Mouse (Mus musculus) hindbrain, embryonic 16.5 days (tissue): ENCODE data around the gene Gtf2h4. TPM values are rescaled to one million over a fixed set of nuclear protein-coding genes. Genes with fewer than 3 reads are reported as not detected.

ENCODE experiments used
- ATAC-seq: fragments of 200-750 bp; cut with Nextera tagmentation; 2 replicates; pipeline ENCODE4 v1.8.0; 2017; ENCODE audit warnings: moderate TSS enrichment, moderate library complexity
- H3K27ac ChIP-seq: fragments of 300-500 bp; sonication (generic); 2 replicates; pipeline ENCODE4 v1.5.1; 2014; ENCODE audit warnings: low read depth, mild to moderate bottlenecking, control low read depth, low read length, moderate library complexity
- H3K27me3 ChIP-seq: fragments of 300-500 bp; sonication (generic); replicated peaks from 2 replicates; pipeline ENCODE4 v1.6.1; 2014; ENCODE audit warnings: low read length; ENCODE audit not compliant: control insufficient read depth, insufficient read depth
- H3K36me3 ChIP-seq: fragments of 300-500 bp; sonication (generic); 2 replicates; pipeline ENCODE4 v1.6.1; 2014; ENCODE audit warnings: mild to moderate bottlenecking, low read length, moderate library complexity, mixed read lengths; ENCODE audit not compliant: control insufficient read depth, insufficient read depth
- H3K4me1 ChIP-seq: fragments of 300-500 bp; sonication (generic); 2 replicates; pipeline ENCODE4 v1.6.1; 2014; ENCODE audit warnings: low read depth, low read length; ENCODE audit not compliant: control insufficient read depth, insufficient read depth
- H3K4me2 ChIP-seq: fragments of 300-500 bp; sonication (generic); 2 replicates; pipeline ENCODE4 v1.6.1; 2014; ENCODE audit warnings: mild to moderate bottlenecking, low read length, control low read depth, moderate library complexity
- H3K4me3 ChIP-seq: fragments of 300-500 bp; sonication (generic); 2 replicates; pipeline ENCODE4 v1.5.1; 2014; ENCODE audit warnings: mild to moderate bottlenecking, low read length, control low read depth, moderate library complexity
- H3K9ac ChIP-seq: fragments of 300-500 bp; sonication (generic); 2 replicates; pipeline ENCODE4 v1.6.1; 2014; ENCODE audit warnings: low read depth, mild to moderate bottlenecking, control low read depth, low read length, moderate library complexity
- H3K9me3 ChIP-seq: fragments of 300-500 bp; sonication (generic); 2 replicates; pipeline ENCODE4 v1.6.1; 2014; ENCODE audit warnings: mild to moderate bottlenecking, low read length, moderate library complexity; ENCODE audit not compliant: control insufficient read depth
- WGBS: fragments of 180-500 bp; shearing (Covaris S2); extraction: QIAGEN DNeasy Blood & Tissue Kit; methylation state at CpG from one replicate; pipeline ENCODE4 v1.1.7; 2014; 5-methylcytosine and 5-hydroxymethylcytosine counted together
- polyA plus RNA-seq: library from polyadenylated mRNA; unstranded; fragments of >200 nt; fragmentation: Nextera tagmentation; extraction: Ambion mirVana; gene quantifications from 2 replicates; pipeline ENCODE4 v1.2.1, GENCODE M21; 2015

The Gtf2h4 gene
- 27.8 and 28.1 TPM in 2 replicates for polyA plus RNA-seq

GRCm38 (mm10) chr17:35673416-35674035 lies at the start of gene Gtf2h4:
TSS of gene Gtf2h4 (minus strand) at chr17:35673739.
- no peak within 1 kb of the TSS; the same call in 1 of the 2 replicates for H3K27ac ChIP-seq
- no peaks in the 10 kb centered on the region for H3K27me3 ChIP-seq
- peak within 1 kb of the TSS; percentile 58 for H3K4me3 ChIP-seq
- peak; percentile 98 for ATAC-seq
- peaks cover 8% of the 10 kb centered on the region for H3K4me1 ChIP-seq
- H3K36me3 ChIP-seq, result 0 out of 2 replicates have a peak, but pooled peaks cover 2% of the 10 kb centered on the region
- peak within 1 kb of the TSS; percentile 57 for H3K4me2 ChIP-seq
- H3K9me3 ChIP-seq, result no peaks in the 10 kb centered on the region
- H3K9ac ChIP-seq, result peak within 1 kb of the TSS; percentile 81
- 1% methylated on average over 23 of the region's 23 CpGs for WGBS

- no peak overlapping the region for H3K4me3 ChIP-seq
- no peaks in the 10 kb centered on the region for H3K36me3 ChIP-seq
- H3K27me3 ChIP-seq, result no peaks in the 10 kb centered on the region
- H3K4me2 ChIP-seq, result no peak overlapping the region
- peaks cover 7% of the 10 kb centered on the region; the same call in 1 of the 2 replicates for H3K4me1 ChIP-seq
- H3K9ac ChIP-seq, result no peak overlapping the region
- no peaks in the 10 kb centered on the region for H3K9me3 ChIP-seq
- ATAC-seq, result no peak
- H3K27ac ChIP-seq, result no peak overlapping the region
- 65% methylated on average over 8 of the region's 8 CpGs for WGBS
Measured at GRCm38 (mm10) chr17:35721676-35722075, 48.1 kb upstream of the Gtf2h4 start.

- peak overlapping the region; percentile 31; the same call in 1 of the 2 replicates for H3K4me2 ChIP-seq
- ATAC-seq, result peak; percentile 65
- peak overlapping the region; percentile 35; the same call in 1 of the 2 replicates for H3K9ac ChIP-seq
- H3K27me3 ChIP-seq, result no peaks in the 10 kb centered on the region
- peak overlapping the region; percentile 35; the same call in 1 of the 2 replicates for H3K27ac ChIP-seq
- peaks cover 5% of the 10 kb centered on the region; the same call in 1 of the 2 replicates for H3K4me1 ChIP-seq
- H3K36me3 ChIP-seq, result no peaks in the 10 kb centered on the region
- 9% methylated on average over 11 of the region's 11 CpGs for WGBS
- no peaks in the 10 kb centered on the region for H3K9me3 ChIP-seq
- no peak overlapping the region for H3K4me3 ChIP-seq
Measured at GRCm38 (mm10) chr17:35720340-35720727, 46.8 kb upstream of the Gtf2h4 start.

- 59% methylated on average over 9 of the region's 9 CpGs for WGBS
- no peak for ATAC-seq
Measured at GRCm38 (mm10) chr17:35719616-35720339, 46.2 kb upstream of the Gtf2h4 start.

GRCm38 (mm10) chr17:35717080-35717479 lies 43.5 kb upstream of the Gtf2h4 start:
- no peaks in the 10 kb centered on the region for H3K27me3 ChIP-seq
- no peaks in the 10 kb centered on the region for H3K9me3 ChIP-seq
- peaks cover 5% of the 10 kb centered on the region; the same call in 1 of the 2 replicates for H3K4me1 ChIP-seq
- H3K27ac ChIP-seq, result no peak overlapping the region
- no peak overlapping the region for H3K4me2 ChIP-seq
- ATAC-seq, result no peak
- H3K36me3 ChIP-seq, result no peaks in the 10 kb centered on the region
- H3K9ac ChIP-seq, result no peak overlapping the region
- H3K4me3 ChIP-seq, result no peak overlapping the region
- 83% methylated on average over 6 of the region's 6 CpGs for WGBS

More at GRCm38 (mm10) chr17:35719616-35720339, 46.2 kb upstream of the Gtf2h4 start:
- no peaks in the 10 kb centered on the region for H3K36me3 ChIP-seq
- H3K9me3 ChIP-seq, result no peaks in the 10 kb centered on the region
- H3K4me3 ChIP-seq, result no peak overlapping the region
- no peak overlapping the region for H3K27ac ChIP-seq
- no peaks in the 10 kb centered on the region for H3K27me3 ChIP-seq
- 0 out of 2 replicates have a peak overlapping the region, but pooled peaks have one; percentile 31 for H3K4me2 ChIP-seq
- no peak overlapping the region for H3K9ac ChIP-seq
- H3K4me1 ChIP-seq, result peaks cover 5% of the 10 kb centered on the region; the same call in 1 of the 2 replicates

- 91% methylated on average over 3 of the region's 3 CpGs for WGBS
- no peaks in the 10 kb centered on the region for H3K9me3 ChIP-seq
- peaks cover 5% of the 10 kb centered on the region; the same call in 1 of the 2 replicates for H3K4me1 ChIP-seq
- no peak for ATAC-seq
- no peak overlapping the region for H3K4me3 ChIP-seq
- no peaks in the 10 kb centered on the region for H3K27me3 ChIP-seq
- H3K4me2 ChIP-seq, result no peak overlapping the region
- no peak overlapping the region for H3K27ac ChIP-seq
- no peaks in the 10 kb centered on the region for H3K36me3 ChIP-seq
- no peak overlapping the region for H3K9ac ChIP-seq
Measured at GRCm38 (mm10) chr17:35716114-35716513, 42.6 kb upstream of the Gtf2h4 start.

- Histone ChIP-seq H3K27ac (no peak overlapping the region; the same call in 1 of the 2 replicates), H3K27me3 (no peaks in the 10 kb centered on the region), H3K4me2 (no peak overlapping the region), H3K36me3 (no peaks in the 10 kb centered on the region), H3K4me1 (peaks cover 9% of the 10 kb centered on the region), H3K4me3 (no peak overlapping the region), H3K9ac (no peak overlapping the region), H3K9me3 (no peaks in the 10 kb centered on the region)
- peak; percentile 79 for ATAC-seq
- 25% methylated on average over 8 of the region's 8 CpGs for WGBS
Measured at GRCm38 (mm10) chr17:35710705-35711347, 37.3 kb upstream of the Gtf2h4 start.

- H3K4me2 ChIP-seq, result no peak overlapping the region
- H3K4me1 ChIP-seq, result peaks cover 23% of the 10 kb centered on the region
- no peaks in the 10 kb centered on the region for H3K9me3 ChIP-seq
- ATAC-seq, result no peak
- 88% methylated on average over 2 of the region's 2 CpGs for WGBS
- no peaks in the 10 kb centered on the region for H3K27me3 ChIP-seq
- no peak overlapping the region for H3K27ac ChIP-seq
- H3K9ac ChIP-seq, result no peak overlapping the region
- no peaks in the 10 kb centered on the region for H3K36me3 ChIP-seq
- no peak overlapping the region for H3K4me3 ChIP-seq
Measured at GRCm38 (mm10) chr17:35708611-35709010, 35.1 kb upstream of the Gtf2h4 start.

- WGBS, result 71% methylated on average over 7 of the region's 7 CpGs
- H3K4me3 ChIP-seq, result no peak overlapping the region
- H3K36me3 ChIP-seq, result no peaks in the 10 kb centered on the region
- H3K9me3 ChIP-seq, result no peaks in the 10 kb centered on the region
- ATAC-seq, result no peak
- H3K9ac ChIP-seq, result no peak overlapping the region
- H3K4me1 ChIP-seq, result peaks cover 24% of the 10 kb centered on the region
- H3K4me2 ChIP-seq, result no peak overlapping the region
- H3K27ac ChIP-seq, result no peak overlapping the region
- H3K27me3 ChIP-seq, result no peaks in the 10 kb centered on the region
Measured at GRCm38 (mm10) chr17:35707929-35708328, 34.4 kb upstream of the Gtf2h4 start.
